Mouse (Mus musculus): ENCODE data around the gene 1700093K21Rik. TPM values are rescaled to one million over a fixed set of nuclear protein-coding genes. Genes with fewer than 3 reads are reported as not detected.

1700093K21Rik gene
- total and polyA plus RNA-seq, 3 experiments, result not detected

- intact Hi-C loops (cut with DNase I), result loop anchor here (2.0 to 10.0 kb wide), 4 partner anchors 138 to 512 kb away; partner anchors contain the start of genes 0610010F05Rik, Commd1, Gm28048 and Pex13
- Histone ChIP-seq H3K27me3 (ENCODE audit: control insufficient read depth, insufficient read depth, low read length) (no peaks in the 10 kb centered on the region), H3K4me1 (ENCODE audit: control insufficient read depth, insufficient read depth, low read length) (peaks cover 10% of the 10 kb centered on the region), H3K4me3 (peak overlapping the region; percentile 85), H3K27ac (peak overlapping the region; percentile 99), H3K9ac (ENCODE audit: low read depth, low read length) (peak overlapping the region; percentile 43), H3K36me3 (ENCODE audit: control insufficient read depth, insufficient read depth, low read length) (peaks cover 14% of the 10 kb centered on the region), H3K79me2 (replicated peaks; ENCODE audit: control insufficient read depth, insufficient read depth, low read length) (0 out of 2 replicates have a peak, but pooled peaks cover 3% of the 10 kb centered on the region)
- TF ChIP-seq EP300 (IDR thresholded peaks at IDR 0.05; ENCODE audit: insufficient read depth, low read depth, low read length), result no peak
- no peak for TF ChIP-seq POLR2A (IDR thresholded peaks at IDR 0.05; ENCODE audit: insufficient read depth, low read depth, low read length)
- TF ChIP-seq CTCF (IDR thresholded peaks at IDR 0.05), result no peak
- no peak for DNase-seq
- WGBS, result 59% methylated on average over 6 of the region's 6 CpGs
Observed at GRCm38 (mm10) chr11:23496661-23497060, 24.3 kb downstream of the 1700093K21Rik start.

GRCm38 (mm10) chr11:23495231-23495630, 25.7 kb downstream of the 1700093K21Rik start:
- no peaks in the 10 kb centered on the region for H3K27me3 ChIP-seq (ENCODE audit: control insufficient read depth, insufficient read depth, low read length)
- no peak overlapping the region for H3K9ac ChIP-seq (ENCODE audit: low read depth, low read length)
- peaks cover 22% of the 10 kb centered on the region for H3K36me3 ChIP-seq (ENCODE audit: control insufficient read depth, insufficient read depth, low read length)
- H3K79me2 ChIP-seq (replicated peaks; ENCODE audit: control insufficient read depth, insufficient read depth, low read length), result 0 out of 2 replicates have a peak, but pooled peaks cover 3% of the 10 kb centered on the region
- H3K27ac ChIP-seq, result no peak overlapping the region
- DNase-seq, result no peak
- intact Hi-C loops (cut with DNase I), result loop anchor here (10.0 kb wide), 3 partner anchors 140 to 510 kb away; partner anchors contain the start of genes 0610010F05Rik, Commd1, Gm28048 and Pex13
- H3K4me3 ChIP-seq, result no peak overlapping the region
- peaks cover 10% of the 10 kb centered on the region for H3K4me1 ChIP-seq (ENCODE audit: control insufficient read depth, insufficient read depth, low read length)
- no peak for TF ChIP-seq CTCF (IDR thresholded peaks at IDR 0.05)
- TF ChIP-seq EP300 (IDR thresholded peaks at IDR 0.05; ENCODE audit: insufficient read depth, low read depth, low read length), result no peak
- no peak for TF ChIP-seq POLR2A (IDR thresholded peaks at IDR 0.05; ENCODE audit: insufficient read depth, low read depth, low read length)
- WGBS, result 95% methylated on average over 6 of the region's 6 CpGs

GRCm38 (mm10) chr11:23492048-23492790, 28.7 kb downstream of the 1700093K21Rik start:
- Histone ChIP-seq H3K9ac (ENCODE audit: low read depth, low read length) (no peak overlapping the region), H3K36me3 (ENCODE audit: control insufficient read depth, insufficient read depth, low read length) (peaks cover 26% of the 10 kb centered on the region), H3K27me3 (ENCODE audit: control insufficient read depth, insufficient read depth, low read length) (no peaks in the 10 kb centered on the region), H3K27ac (no peak overlapping the region), H3K4me1 (ENCODE audit: control insufficient read depth, insufficient read depth, low read length) (peaks cover 10% of the 10 kb centered on the region), H3K79me2 (replicated peaks; ENCODE audit: control insufficient read depth, insufficient read depth, low read length) (0 out of 2 replicates have a peak, but pooled peaks cover 3% of the 10 kb centered on the region), H3K4me3 (no peak overlapping the region)
- intact Hi-C loops (cut with DNase I), result loop anchor here (10.0 kb wide), 3 partner anchors 143 to 507 kb away; partner anchors contain the start of genes 0610010F05Rik, Commd1, Gm28048 and Pex13
- 72% methylated on average over 4 of the region's 4 CpGs for WGBS
- TF ChIP-seq EP300 (IDR thresholded peaks at IDR 0.05; ENCODE audit: insufficient read depth, low read depth, low read length), result no peak
- TF ChIP-seq POLR2A (IDR thresholded peaks at IDR 0.05; ENCODE audit: insufficient read depth, low read depth, low read length), result no peak
- no peak for TF ChIP-seq CTCF (IDR thresholded peaks at IDR 0.05)
- no peak for DNase-seq

- Histone ChIP-seq H3K4me3 (no peak overlapping the region), H3K79me2 (replicated peaks; ENCODE audit: control insufficient read depth, insufficient read depth, low read length) (0 out of 2 replicates have a peak, but pooled peaks cover 2% of the 10 kb centered on the region), H3K27me3 (ENCODE audit: control insufficient read depth, insufficient read depth, low read length) (no peaks in the 10 kb centered on the region), H3K4me1 (ENCODE audit: control insufficient read depth, insufficient read depth, low read length) (no peaks in the 10 kb centered on the region), H3K27ac (no peak overlapping the region), H3K9ac (ENCODE audit: low read depth, low read length) (no peak overlapping the region), H3K36me3 (ENCODE audit: control insufficient read depth, insufficient read depth, low read length) (peaks cover 20% of the 10 kb centered on the region)
- TF ChIP-seq POLR2A (IDR thresholded peaks at IDR 0.05; ENCODE audit: insufficient read depth, low read depth, low read length) (no peak), EP300 (IDR thresholded peaks at IDR 0.05; ENCODE audit: insufficient read depth, low read depth, low read length) (no peak), CTCF (IDR thresholded peaks at IDR 0.05) (no peak)
- intact Hi-C loops (cut with DNase I), result loop anchor here (10.0 kb wide), 3 partner anchors 145 to 505 kb away; partner anchors contain the start of genes 0610010F05Rik, Commd1, Gm28048 and Pex13
- 76% methylated on average over 1 of the region's 1 CpGs for WGBS
- DNase-seq, result no peak
Observed at GRCm38 (mm10) chr11:23489955-23490354, 31.0 kb downstream of the 1700093K21Rik start.

Small RNAs within 50 kb of the gene (microRNA-seq; reads per million reads assigned to microRNA genes)
- 0 reads per million in 2 experiments for gene Gm47279

Other genes starting within 250 kb of the 1700093K21Rik start
- 10 to 100 TPM; 33.5 to 38.3 TPM for gene Usp34, start 214.3 kb downstream of the 1700093K21Rik start, total RNA-seq (2021)
- 8.0 and 16.5 TPM in 2 replicates for gene Usp34, start 214.3 kb downstream of the 1700093K21Rik start, polyA plus RNA-seq (2012; rRNA removed)
- gene Ahsa2, start 23.1 kb downstream of the 1700093K21Rik start, total RNA-seq (2021), result 10 to 100 TPM; 52.1 to 53.0 TPM
- gene Ahsa2, start 23.1 kb downstream of the 1700093K21Rik start, polyA plus RNA-seq (2012; rRNA removed), result 9.0 and 17.0 TPM in 2 replicates
- gene 0610010F05Rik, start 112.5 kb upstream of the 1700093K21Rik start, total RNA-seq (2021), result 10 to 100 TPM in 1 of 2 experiments, 1 to 10 TPM in 1; 9.0 to 11.4 TPM
- 1.1 and 3.3 TPM in 2 replicates for gene 0610010F05Rik, start 112.5 kb upstream of the 1700093K21Rik start, polyA plus RNA-seq (2012; rRNA removed)
- gene Pus10, start 144.5 kb upstream of the 1700093K21Rik start, total RNA-seq (2021), result 10 to 100 TPM in 1 of 2 experiments, 1 to 10 TPM in 1; 8.8 to 11.0 TPM
- 3.1 and 3.3 TPM in 2 replicates for gene Pus10, start 144.5 kb upstream of the 1700093K21Rik start, polyA plus RNA-seq (2012; rRNA removed)
- 10 to 100 TPM; 29.0 to 29.2 TPM for gene Pex13, start 144.8 kb upstream of the 1700093K21Rik start, total RNA-seq (2021)
- 8.2 and 14.4 TPM in 2 replicates for gene Pex13, start 144.8 kb upstream of the 1700093K21Rik start, polyA plus RNA-seq (2012; rRNA removed)
- 1 to 10 TPM; 7.6 to 9.5 TPM for gene Rel, start 249.8 kb upstream of the 1700093K21Rik start, total RNA-seq (2021)
- gene Rel, start 249.8 kb upstream of the 1700093K21Rik start, polyA plus RNA-seq (2012; rRNA removed), result 3.7 and 8.4 TPM in 2 replicates

All from heart, adult 2 months (tissue).